Mouse (Mus musculus) gastrocnemius, postnatal 14 days (tissue): ENCODE results near the gene Efhb. TPM values are rescaled to one million over a fixed set of nuclear protein-coding genes. Genes with fewer than 3 reads are reported as not detected.

Experiments
- DNase-seq: peaks from one replicate; pipeline ENCODE4 v3.0.0; 2021; ENCODE audit warnings: mixed read lengths
- intact Hi-C: fragments of 180-260 bp; cut with DNase I; formaldehyde crosslinking; loops from one replicate; pipeline ENCODE4 v1.15.1; 2025; ENCODE audit warnings: low total_unique reads
- total RNA-seq, 2 experiments: library from RNA; stranded (reverse); gene quantifications; 2 replicates each; pipeline ENCODE4 v1.2.3; 2021

Efhb gene
- total RNA-seq, 2 experiments from 2014 or later = 0.22 to 0.39 TPM

GRCm38 (mm10) chr17:53387581-53388473, 75.3 kb downstream of the Efhb start:
- no peak for DNase-seq
- intact Hi-C loops = no loop called here

DNA sequence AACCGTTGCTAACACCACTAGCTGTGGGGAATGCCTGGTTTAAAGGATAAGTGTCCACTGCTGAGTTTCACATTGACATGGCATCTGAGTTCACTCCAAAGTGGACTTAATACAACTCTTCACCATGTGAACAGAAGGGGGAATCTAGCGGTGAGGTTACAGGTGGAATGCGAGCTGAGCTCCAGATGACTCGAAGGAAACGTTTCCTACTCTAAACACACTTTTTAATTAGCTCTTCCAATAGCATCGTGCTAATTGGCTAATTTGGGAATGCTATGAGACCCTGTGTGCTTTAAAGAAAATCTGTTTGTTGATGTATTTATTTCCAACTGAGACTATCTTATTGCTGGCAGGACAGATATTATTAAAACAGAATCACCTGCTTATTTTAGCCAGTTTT, 76.3 kb downstream of the Efhb start:
- no peak for DNase-seq

GRCm38 (mm10) chr17:53364111-53364510, 99.0 kb downstream of the Efhb start:
- DNase-seq = no peak
- intact Hi-C loops = no loop called here

More for the DNA sequence above, 76.3 kb downstream of the Efhb start:
- intact Hi-C loops = no loop called here

Other genes with a start within 250 kb of the Efhb start
- gene Rab5a, start 15.9 kb upstream of the Efhb start, total RNA-seq = 10 to 100 TPM; 43.8 to 47.3 TPM
- not detected for gene Pp2d1, start 76.1 kb upstream of the Efhb start, total RNA-seq
- gene Kat2b, start 103.5 kb upstream of the Efhb start, total RNA-seq = 10 to 100 TPM; 31.5 to 40.9 TPM
- 1 to 10 TPM in 1 of 2 experiments, under 1 TPM in 1; 0.95 to 1.7 TPM for gene Sgo1, start 226.0 kb upstream of the Efhb start, total RNA-seq